Mouse (Mus musculus): ENCODE results near the gene Slc16a11.

Gene Slc16a11

DNA sequence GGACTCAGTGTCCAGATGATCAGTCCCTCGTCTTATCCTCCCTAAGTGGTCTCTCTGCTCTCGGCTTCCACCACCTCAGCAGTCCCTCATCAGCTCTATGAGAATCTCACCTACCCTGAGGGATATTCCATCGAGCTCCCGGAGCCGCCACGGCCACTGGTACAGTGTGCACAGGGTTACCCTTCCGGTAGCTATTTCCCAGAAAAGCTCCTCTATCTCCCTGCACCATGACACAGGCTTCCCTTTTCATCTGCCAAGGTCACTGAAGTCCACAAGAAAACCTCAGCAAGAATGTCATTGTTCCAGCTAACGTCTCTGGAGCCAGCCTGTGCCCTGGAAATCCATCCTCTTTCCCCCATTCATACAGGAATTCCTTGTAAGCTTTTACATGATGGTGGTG is 39.3 kb downstream of the Slc16a11 start:
- DNase-seq (ENCODE audit: low read depth, low spot score): no peak

DNA sequence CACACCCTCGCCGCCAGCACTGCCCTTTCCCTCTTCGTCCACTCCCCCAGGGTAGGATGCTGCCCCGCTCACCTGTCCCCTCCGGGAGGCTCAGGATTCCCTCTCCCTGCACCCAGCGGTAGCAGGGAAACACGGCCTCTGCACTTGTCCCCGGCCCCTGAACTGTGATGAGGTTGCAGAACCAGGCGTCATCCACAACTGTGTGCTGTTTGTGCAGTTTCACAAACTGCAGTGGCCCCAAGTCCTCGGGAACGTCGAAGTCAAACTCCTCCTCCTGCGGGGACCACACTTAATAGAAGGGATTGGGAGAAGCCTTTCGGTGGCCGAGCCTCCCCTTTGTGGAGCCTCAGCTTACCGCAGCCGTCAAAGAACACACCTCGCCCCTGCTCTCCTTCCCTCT is 41.8 kb downstream of the Slc16a11 start:
- DNase-seq (ENCODE audit: low read depth, low spot score): no peak

DNA sequence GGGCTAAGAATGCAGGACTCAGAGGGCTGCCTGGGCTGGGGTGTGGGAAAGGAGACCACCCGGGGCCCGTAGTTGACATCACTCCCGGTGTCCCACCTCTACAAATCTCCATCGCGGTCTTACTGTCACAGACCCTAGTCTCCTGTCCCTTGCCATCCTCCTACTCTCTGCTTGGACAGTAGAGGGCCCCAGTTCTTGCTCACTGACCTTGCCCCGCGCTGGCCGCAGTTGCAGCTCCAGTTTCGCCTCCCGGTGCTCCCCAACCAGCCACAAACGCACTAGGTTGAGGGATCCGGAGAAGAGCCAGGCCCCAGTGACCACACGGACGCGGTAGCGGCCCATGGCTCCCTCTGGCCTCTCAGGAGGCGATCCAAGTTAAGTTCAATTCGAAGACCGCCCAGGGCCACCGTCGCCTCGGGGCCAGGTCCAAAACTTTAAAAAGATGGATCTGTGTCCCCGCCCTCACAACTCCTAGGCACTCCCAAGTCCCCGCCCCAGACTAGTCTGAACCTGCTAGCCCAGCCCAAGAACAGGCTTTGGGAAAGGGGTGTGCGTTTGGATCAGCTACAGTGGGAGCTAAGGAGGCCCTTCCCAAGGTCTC is 42.5 kb downstream of the Slc16a11 start, which contains the start of gene Alox12:
Gene Alox12, minus strand, starts transcription at position 423 of the 601 bp plus-strand sequence.
- DNase-seq (ENCODE audit: low read depth, low spot score): no peak

DNA sequence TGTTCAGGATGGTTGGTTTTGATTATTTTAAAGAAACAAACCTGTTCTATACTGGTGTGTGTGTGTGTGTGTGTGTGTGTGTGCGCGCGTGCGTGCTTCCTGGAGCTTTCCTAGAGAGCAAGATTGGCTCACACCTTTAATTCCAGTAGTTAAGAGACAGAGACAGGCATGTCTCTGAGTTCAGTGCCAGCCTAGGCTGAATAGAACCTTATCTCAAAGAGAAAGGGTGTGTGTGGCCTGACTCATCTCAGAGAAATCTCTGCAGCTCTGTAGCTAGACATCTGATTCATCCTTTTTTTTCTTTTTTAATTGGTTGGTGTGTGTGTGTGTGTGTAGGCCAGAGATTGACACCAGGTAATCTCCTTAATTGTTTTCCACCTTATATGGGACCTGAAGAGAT is 46.5 kb downstream of the Slc16a11 start:
- no peak for DNase-seq (ENCODE audit: low read depth, low spot score)

DNA sequence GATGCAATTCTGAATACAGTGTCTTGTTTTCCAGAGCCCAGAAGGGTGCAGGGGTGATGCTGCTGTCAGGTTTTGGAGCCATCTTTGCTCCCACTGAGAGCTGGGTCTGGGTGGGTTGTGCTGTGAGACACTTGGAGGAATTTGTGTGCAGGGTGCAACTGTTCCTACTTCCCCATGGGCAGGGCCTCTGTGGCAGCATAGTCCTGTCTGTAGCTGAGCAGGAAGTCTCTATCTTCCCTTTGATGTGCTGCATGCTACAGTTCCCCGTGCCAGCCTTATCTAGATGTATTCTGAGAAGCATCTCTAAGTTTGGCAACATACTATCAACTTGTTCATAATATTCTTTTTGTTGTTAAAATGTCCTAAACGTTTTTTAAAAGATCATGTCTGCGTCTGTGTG is 52.7 kb downstream of the Slc16a11 start:
- no peak for DNase-seq (ENCODE audit: low read depth, low spot score)

DNA sequence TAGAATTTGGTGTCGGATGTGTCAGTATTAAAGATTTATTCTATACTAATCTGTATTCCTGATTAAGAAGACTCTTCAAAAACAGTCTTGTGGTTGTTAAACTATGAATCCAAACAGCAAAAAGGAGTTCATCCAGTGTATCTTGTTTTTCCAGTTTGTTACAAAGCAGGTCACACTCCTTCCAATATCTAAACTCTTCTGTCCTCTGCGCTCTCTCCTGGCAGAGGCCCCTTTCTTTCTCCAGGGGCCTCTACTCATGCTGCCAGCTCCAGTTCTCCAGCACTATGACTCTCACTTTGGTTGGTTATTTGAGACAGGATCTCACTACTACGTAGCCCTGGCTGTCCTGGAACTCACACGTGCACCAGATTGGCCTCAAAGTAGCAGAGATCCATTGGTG is 53.3 kb downstream of the Slc16a11 start:
- no peak for DNase-seq (ENCODE audit: low read depth, low spot score)
